Mouse (Mus musculus): ENCODE data around the gene Susd5. TPM values are rescaled to one million over a fixed set of nuclear protein-coding genes. Genes with fewer than 3 reads are reported as not detected.
A peak's percentile ranks its signal among the peaks of the same experiment; 100 is the strongest.
"Not testable (repeated sequence)": the region's sequence is repeated elsewhere in the genome, so short reads cannot be mapped to it uniquely, and the experiment has no call there.

The Susd5 gene
- total RNA-seq, 2 experiments from 2014 or later: 1.0 to 1.4 TPM

GRCm38 (mm10) chr9:114068494-114069053 is 11.6 kb downstream of the Susd5 start:
- DNase-seq: no peak
- intact Hi-C loops (cut with DNase I): no loop called here

- intact Hi-C loops (cut with DNase I): no loop called here
- DNase-seq: no peak
Observed at GRCm38 (mm10) chr9:114069372-114069771, 12.4 kb downstream of the Susd5 start.

- DNase-seq: no peak
- intact Hi-C loops (cut with DNase I): no loop called here
Observed at GRCm38 (mm10) chr9:114073681-114074080, 16.7 kb downstream of the Susd5 start.

GRCm38 (mm10) chr9:114086422-114086821 is 29.5 kb downstream of the Susd5 start:
- intact Hi-C loops (cut with DNase I): no loop called here
- no peak for DNase-seq

- DNase-seq: no peak
- intact Hi-C loops (cut with DNase I): no loop called here
Observed at GRCm38 (mm10) chr9:114087106-114087815, 30.3 kb downstream of the Susd5 start.

GRCm38 (mm10) chr9:114088885-114089284 is 31.9 kb downstream of the Susd5 start:
- DNase-seq; intact Hi-C loops (cut with DNase I): not testable (repeated sequence)

GRCm38 (mm10) chr9:114092188-114092587 is 35.2 kb downstream of the Susd5 start:
- intact Hi-C loops (cut with DNase I); DNase-seq: not testable (repeated sequence)

GRCm38 (mm10) chr9:114094854-114095253 is 37.9 kb downstream of the Susd5 start:
- intact Hi-C loops (cut with DNase I): no loop called here
- no peak for DNase-seq

GRCm38 (mm10) chr9:114098716-114099302 is 41.9 kb downstream of the Susd5 start:
- DNase-seq: no peak
- intact Hi-C loops (cut with DNase I): no loop called here

- intact Hi-C loops (cut with DNase I): loop anchor here (10.0 kb wide), 1 partner anchor 395 kb away; no protein-coding TSS in a partner anchor
- no peak for DNase-seq
Observed at GRCm38 (mm10) chr9:114110268-114110667, 53.3 kb downstream of the Susd5 start.

GRCm38 (mm10) chr9:114111161-114111560 is 54.2 kb downstream of the Susd5 start:
- no peak for DNase-seq

GRCm38 (mm10) chr9:114112226-114112625 is 55.3 kb downstream of the Susd5 start:
- DNase-seq: no peak
- intact Hi-C loops (cut with DNase I): loop anchor here (10.0 kb wide), 1 partner anchor 397 kb away; no protein-coding TSS in a partner anchor

More at GRCm38 (mm10) chr9:114111161-114111560, 54.2 kb downstream of the Susd5 start:
- intact Hi-C loops (cut with DNase I): loop anchor here (10.0 kb wide), 1 partner anchor 396 kb away; no protein-coding TSS in a partner anchor

GRCm38 (mm10) chr9:114113911-114114623 is 57.1 kb downstream of the Susd5 start:
- intact Hi-C loops (cut with DNase I): loop anchor here (10.0 kb wide), 1 partner anchor 399 kb away; no protein-coding TSS in a partner anchor
- DNase-seq: no peak

GRCm38 (mm10) chr9:114116672-114117071 is 59.7 kb downstream of the Susd5 start:
- intact Hi-C loops (cut with DNase I): loop anchor here (1.0 to 10.0 kb wide), 2 partner anchors 126 to 402 kb away; no protein-coding TSS in a partner anchor
- DNase-seq: peak; percentile 67 to 85

GRCm38 (mm10) chr9:114122862-114123261 is 65.9 kb downstream of the Susd5 start:
- DNase-seq; intact Hi-C loops (cut with DNase I): not testable (repeated sequence)

- intact Hi-C loops (cut with DNase I); DNase-seq: not testable (repeated sequence)
Observed at GRCm38 (mm10) chr9:114129273-114129835, 72.4 kb downstream of the Susd5 start.
